Mouse (Mus musculus) ovary, adult 10 weeks (tissue): ENCODE measurements around the gene Spin2c. TPM values are rescaled to one million over a fixed set of nuclear protein-coding genes. Genes with fewer than 3 reads are reported as not detected.

Source experiments
- polyA plus RNA-seq: library from polyadenylated mRNA; stranded (reverse); fragments of 350-450 nt; fragmentation: Illumina TruSeq; extraction: RNeasy Lipid Tissue Mini Kit (QIAGEN cat#74804); gene quantifications from one replicate; pipeline ENCODE4 v1.2.3, GENCODE M21; 2014

Spin2c gene
- polyA plus RNA-seq: 70.6 TPM

GRCm38 (mm10) chrX:153831951-153832561, at the start of gene Spin2c:
Gene Spin2c (plus strand): TSS chrX:153832225.

Other genes starting within 250 kb of the Spin2c start
- gene Kctd12b, start 135.8 kb upstream of the Spin2c start, polyA plus RNA-seq: 83.9 TPM
- 141 TPM for gene Nbdy, start 108.6 kb upstream of the Spin2c start, polyA plus RNA-seq
- gene Samt1, start 180.4 kb downstream of the Spin2c start, polyA plus RNA-seq: not detected
- not detected for gene 4921511M17Rik, start 201.6 kb downstream of the Spin2c start, polyA plus RNA-seq
- gene Gm10057, start 222.8 kb downstream of the Spin2c start, polyA plus RNA-seq: not detected